Mouse (Mus musculus) embryonic facial prominence, embryonic 15.5 days (tissue): ENCODE data around the gene Ereg. TPM values are rescaled to one million over a fixed set of nuclear protein-coding genes. Genes with fewer than 3 reads are reported as not detected.

ENCODE experiments used
- polyA plus RNA-seq: library from polyadenylated mRNA; unstranded; fragments of >200 nt; fragmentation: Nextera tagmentation; extraction: Ambion mirVana; gene quantifications from 2 replicates; pipeline ENCODE4 v1.2.1, GENCODE M21; 2015

Gene Ereg
- polyA plus RNA-seq, 1 experiment from 2014 or later, result 0.56 TPM

Other genes starting within 250 kb of the Ereg start
- 1.3 TPM in 2 replicates for gene Cxcl1, start 183.4 kb upstream of the Ereg start, polyA plus RNA-seq
- not detected in 2 replicates for gene Cxcl2, start 170.8 kb upstream of the Ereg start, polyA plus RNA-seq
- gene Mthfd2l, start 143.5 kb upstream of the Ereg start, polyA plus RNA-seq, result 43.3 and 47.0 TPM in 2 replicates
- 0.59 TPM in 2 replicates for gene Epgn, start 47.2 kb upstream of the Ereg start, polyA plus RNA-seq
- 1.1 and 1.5 TPM in 2 replicates for gene Areg, start 65.0 kb downstream of the Ereg start, polyA plus RNA-seq